Mouse (Mus musculus): ENCODE results near the gene Mesp1. TPM values are rescaled to one million over a fixed set of nuclear protein-coding genes. Genes with fewer than 3 reads are reported as not detected.

Gene Mesp1
- total RNA-seq, 2 experiments from 2014 or later, result not detected

DNA sequence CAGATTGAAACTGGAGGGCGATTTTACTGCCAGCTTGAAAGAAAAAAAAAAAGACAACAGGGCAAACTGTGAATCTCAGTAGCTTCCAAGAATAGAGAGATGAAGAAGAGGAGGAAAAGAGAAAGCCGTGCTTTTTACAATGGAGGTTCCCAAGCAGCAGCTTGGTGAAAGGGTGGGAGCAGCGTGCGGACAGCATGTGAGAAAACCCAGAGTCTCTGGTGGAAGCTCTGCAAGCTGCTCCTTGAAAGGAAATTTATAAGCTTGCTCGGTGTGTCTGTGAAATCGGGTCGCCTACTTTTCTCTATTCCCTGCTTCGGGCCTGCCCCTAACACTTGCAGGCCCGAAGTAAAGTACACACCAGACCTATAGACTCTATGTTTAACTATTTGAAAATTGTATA, 49.5 kb downstream of the Mesp1 start:
- DNase-seq (ENCODE audit: low spot score), result no peak
- intact Hi-C loops (cut with DNase I), result no loop called here

DNA sequence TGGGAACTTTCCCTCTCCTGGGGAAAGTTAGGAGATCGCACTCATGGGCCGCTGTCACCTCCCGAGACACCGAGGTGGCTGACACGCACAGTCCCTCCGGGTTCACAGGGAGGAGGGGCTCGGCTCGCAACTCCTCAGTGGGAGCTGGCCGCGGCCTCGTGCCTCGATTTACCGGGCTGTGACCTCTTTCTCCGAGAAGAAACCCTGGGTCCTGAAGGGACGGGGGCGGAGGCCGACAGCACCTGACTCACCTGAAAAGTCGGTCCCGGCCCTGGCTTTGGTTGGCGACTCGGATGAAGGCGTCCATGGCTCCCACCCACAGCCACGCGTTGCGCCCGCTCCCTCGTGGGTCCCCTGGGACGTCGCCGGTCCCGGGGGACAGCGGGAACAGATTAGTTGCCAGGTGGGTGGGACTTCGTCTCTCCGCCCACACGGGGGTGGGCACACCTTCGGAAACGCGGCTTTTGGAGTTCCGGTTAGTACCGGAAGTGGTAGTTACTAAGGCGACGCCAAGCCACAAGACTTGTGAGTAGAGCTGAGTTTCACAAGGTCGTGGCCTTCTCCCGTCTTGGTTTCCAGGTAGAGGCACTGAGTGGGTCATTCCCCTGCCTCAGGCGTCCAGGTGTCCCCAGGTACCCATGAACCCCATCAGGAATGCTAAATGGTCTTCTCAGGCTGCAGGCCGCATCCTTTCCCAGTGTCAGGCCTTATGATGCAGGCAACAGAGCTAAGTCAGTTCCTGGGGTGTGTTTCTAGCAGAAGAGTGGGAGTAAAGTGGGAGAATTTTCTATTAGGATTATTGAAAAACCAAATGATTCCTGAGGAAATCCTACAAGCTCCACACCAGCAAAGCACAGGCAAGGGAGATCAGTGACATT, 50.7 kb downstream of the Mesp1 start, which contains the start of the genes Pex11a and Wdr93:
Gene Pex11a, minus strand, starts transcription at position 473 of the 878 bp plus-strand sequence.
Gene Wdr93, plus strand, starts transcription at position 505 of the 878 bp plus-strand sequence.
- intact Hi-C loops (cut with DNase I), result no loop called here
- DNase-seq (ENCODE audit: low spot score), result peak; percentile 38

DNA sequence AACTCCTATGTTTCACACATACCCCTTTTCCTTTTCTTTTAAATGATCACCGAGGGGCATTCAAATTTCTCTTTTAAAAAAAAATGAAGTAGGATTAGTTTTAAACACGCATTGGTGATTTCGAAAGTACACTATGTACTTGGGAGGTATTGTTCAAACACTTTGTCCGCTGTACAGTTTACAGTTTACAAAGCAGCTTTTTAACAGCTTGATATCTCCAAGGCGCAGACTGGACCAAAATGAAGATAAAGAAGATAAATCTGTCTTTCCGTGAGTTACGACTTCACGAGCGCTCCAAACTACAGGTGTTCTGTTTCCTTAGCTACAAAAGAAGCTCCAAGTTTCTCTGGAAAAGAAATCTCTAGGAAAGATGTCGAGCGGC, 51.3 kb downstream of the Mesp1 start:
- intact Hi-C loops (cut with DNase I), result no loop called here
- DNase-seq (ENCODE audit: low spot score), result no peak

Other genes with a start within 250 kb of the Mesp1 start
- not detected for gene Rhcg, start 176.1 kb downstream of the Mesp1 start, total RNA-seq (2021)
- gene Ticrr, start 133.6 kb downstream of the Mesp1 start, total RNA-seq (2021), result under 1 TPM; 0.13 to 0.22 TPM
- 1 to 10 TPM; 1.7 to 1.8 TPM for gene Kif7, start 78.1 kb downstream of the Mesp1 start, total RNA-seq (2021)
- gene Plin1, start 60.9 kb downstream of the Mesp1 start, total RNA-seq (2021), result 10 to 100 TPM in 1 of 2 experiments, 1 to 10 TPM in 1; 5.2 to 10.6 TPM
- gene Pex11a, start 50.7 kb downstream of the Mesp1 start, total RNA-seq (2021), result 10 to 100 TPM; 13.2 to 15.2 TPM
- under 1 TPM in 1 of 2 experiments, not detected in 1; 0.21 TPM for gene Wdr93, start 50.6 kb downstream of the Mesp1 start, total RNA-seq (2021)
- gene Mesp2, start 16.9 kb upstream of the Mesp1 start, total RNA-seq (2021), result under 1 TPM in 1 of 2 experiments, not detected in 1; 0.17 TPM
- 10 to 100 TPM; 13.7 to 17.4 TPM for gene Anpep, start 67.3 kb upstream of the Mesp1 start, total RNA-seq (2021)
- 10 to 100 TPM; 19.2 to 21.5 TPM for gene Ap3s2, start 126.9 kb upstream of the Mesp1 start, total RNA-seq (2021)
- 10 to 100 TPM; 11.4 to 11.7 TPM for gene Arpin, start 141.6 kb upstream of the Mesp1 start, total RNA-seq (2021)
- gene Zfp710, start 231.0 kb upstream of the Mesp1 start, total RNA-seq (2021), result 10 to 100 TPM; 27.7 to 29.9 TPM

Data from heart, postnatal 25 days (tissue).